Mouse (Mus musculus): Measurements from ENCODE around the gene Antxrl.

The Antxrl gene

DNA sequence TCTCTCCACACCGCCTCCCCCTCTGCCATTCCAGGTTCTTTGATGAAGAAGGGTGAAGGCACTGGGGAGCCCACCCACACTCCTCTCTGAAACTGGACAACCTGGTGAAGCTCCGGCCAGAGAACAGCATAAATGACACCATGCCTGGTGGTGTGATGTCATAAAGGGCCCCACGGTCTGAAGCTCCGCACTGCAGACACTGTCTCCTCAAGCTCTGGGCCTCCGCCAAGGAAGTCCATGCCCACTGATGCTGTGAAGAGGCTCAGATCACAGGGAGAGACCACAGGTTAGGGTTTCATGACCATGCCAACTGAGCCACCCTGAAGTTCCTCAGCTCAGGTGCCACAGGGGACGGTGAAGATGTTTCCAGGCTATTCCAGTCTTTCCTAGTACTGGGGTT, at the start of gene Antxrl:
TSS of gene Antxrl (plus strand) at position 192 of the 400 bp plus-strand sequence.
- no peak for DNase-seq

DNA sequence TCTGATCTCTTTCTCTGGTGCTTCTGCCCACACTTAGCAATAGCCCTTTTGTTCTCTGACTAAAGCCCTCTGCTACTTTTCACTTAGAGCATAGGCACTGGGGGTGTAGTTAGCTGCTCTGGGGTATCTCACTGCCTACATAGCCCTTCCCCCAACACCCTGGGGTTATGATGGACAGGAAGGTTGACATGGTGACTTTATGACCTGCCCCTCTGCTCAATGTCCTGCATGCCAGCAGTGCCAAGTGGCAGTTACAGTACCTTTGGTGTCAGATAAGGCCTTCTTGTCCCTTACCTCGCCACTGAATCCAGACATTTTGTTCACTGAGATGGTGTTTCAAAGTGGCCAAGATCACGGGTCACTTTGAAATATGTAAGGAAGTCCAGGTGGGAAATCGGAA, 37.4 kb upstream of the Antxrl start, which contains the start of gene Gm30083:
TSS of gene Gm30083 (minus strand) at position 120 of the 400 bp plus-strand sequence.
- no peak for DNase-seq

- no peak for DNase-seq
Observed at GRCm38 (mm10) chr14:34016381-34016780, 36.1 kb upstream of the Antxrl start, which contains the start of gene Gm5460. Gene Gm5460 (plus strand): TSS chr14:34016758.

GRCm38 (mm10) chr14:34016938-34017337, 35.6 kb upstream of the Antxrl start:
- DNase-seq, result no peak

GRCm38 (mm10) chr14:34026710-34027109, 25.8 kb upstream of the Antxrl start:
- DNase-seq, result no peak

- DNase-seq, result no peak
Observed at GRCm38 (mm10) chr14:34033841-34034610, 18.5 kb upstream of the Antxrl start.

DNA sequence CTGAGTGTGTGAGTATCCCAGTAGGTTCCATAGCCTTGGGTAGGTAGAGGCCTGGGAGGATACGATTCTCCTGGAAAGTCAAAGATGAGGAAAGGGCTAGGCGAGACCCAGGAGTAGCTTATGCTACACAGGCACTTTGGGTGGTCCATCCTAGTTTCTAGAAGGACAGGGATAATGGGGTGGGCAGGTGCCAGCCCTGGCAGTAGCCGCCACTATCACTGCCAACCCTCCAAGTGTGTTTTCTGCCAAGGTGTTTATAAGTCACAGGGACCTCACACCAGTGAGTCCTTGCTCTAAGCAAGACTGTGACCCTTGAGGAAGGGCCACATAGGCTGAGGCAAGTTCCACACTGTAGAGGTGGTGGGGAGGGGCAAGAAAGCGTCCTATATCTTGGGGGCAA, 11.3 kb upstream of the Antxrl start:
- no peak for DNase-seq

DNA sequence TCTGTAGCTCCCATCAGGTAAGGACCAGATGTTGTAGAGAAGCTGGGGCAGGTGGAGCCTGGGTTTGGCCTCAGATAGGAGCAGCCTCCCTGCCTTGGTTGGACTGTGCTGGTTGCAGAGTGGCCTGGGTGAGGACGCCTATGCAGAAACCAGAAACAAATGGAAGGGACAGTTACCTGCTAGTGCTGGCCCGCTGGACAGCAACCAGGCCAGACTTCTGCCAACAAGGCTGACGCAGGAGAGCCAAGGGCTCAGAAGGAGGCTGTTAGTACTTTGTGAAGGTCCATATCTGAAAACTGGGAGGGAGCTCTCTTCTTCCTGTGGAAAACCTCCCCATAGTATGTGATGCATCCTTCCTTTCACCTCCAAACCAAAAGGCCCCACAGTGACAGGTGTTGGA, 9.2 kb upstream of the Antxrl start:
- DNase-seq, result no peak

GRCm38 (mm10) chr14:34050101-34050779, 2.3 kb upstream of the Antxrl start:
- DNase-seq, result no peak

DNA sequence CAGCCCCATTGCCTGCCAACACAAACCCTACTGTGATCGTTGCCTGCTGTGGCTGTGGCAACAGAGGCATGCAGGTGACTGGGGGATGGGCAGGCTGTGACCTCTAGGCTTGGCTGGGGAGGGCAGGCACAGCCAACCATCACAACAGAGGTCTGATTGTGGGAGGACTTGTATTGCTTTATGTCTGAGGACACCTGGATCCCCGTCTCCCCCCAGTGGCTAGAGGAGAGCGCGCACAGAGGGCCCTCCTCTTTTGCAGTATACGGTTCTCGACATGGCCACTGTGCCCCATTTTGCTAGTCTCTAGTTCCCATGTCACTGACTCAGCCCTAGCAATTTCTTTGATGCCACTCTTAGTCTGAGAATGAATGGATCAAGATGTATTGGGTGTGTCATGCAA, 19.2 kb downstream of the Antxrl start:
- no peak for DNase-seq

GRCm38 (mm10) chr14:34075346-34075745, 22.8 kb downstream of the Antxrl start:
- DNase-seq, result no peak

DNA sequence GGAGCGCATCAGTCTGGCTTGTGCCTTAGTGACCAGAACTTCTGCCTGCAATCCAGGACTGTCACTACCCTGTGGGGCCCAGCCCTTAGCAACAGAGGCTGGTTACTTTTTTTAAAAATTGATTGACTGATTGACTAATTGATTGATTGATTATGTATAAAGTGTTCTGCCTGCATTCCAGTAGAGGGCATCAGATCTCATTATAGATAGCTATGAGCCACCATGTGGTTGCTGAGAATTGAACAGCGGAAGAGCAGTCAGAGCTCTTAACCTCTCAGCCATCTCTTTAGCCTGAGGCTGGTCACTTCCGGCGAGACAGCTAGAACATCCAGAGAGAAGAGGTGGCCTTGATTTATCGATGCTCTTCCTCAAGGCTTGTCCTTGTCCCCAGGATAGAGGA, 24.7 kb downstream of the Antxrl start:
- no peak for DNase-seq

- DNase-seq, result no peak
Observed at GRCm38 (mm10) chr14:34078293-34078692, 25.8 kb downstream of the Antxrl start.

DNA sequence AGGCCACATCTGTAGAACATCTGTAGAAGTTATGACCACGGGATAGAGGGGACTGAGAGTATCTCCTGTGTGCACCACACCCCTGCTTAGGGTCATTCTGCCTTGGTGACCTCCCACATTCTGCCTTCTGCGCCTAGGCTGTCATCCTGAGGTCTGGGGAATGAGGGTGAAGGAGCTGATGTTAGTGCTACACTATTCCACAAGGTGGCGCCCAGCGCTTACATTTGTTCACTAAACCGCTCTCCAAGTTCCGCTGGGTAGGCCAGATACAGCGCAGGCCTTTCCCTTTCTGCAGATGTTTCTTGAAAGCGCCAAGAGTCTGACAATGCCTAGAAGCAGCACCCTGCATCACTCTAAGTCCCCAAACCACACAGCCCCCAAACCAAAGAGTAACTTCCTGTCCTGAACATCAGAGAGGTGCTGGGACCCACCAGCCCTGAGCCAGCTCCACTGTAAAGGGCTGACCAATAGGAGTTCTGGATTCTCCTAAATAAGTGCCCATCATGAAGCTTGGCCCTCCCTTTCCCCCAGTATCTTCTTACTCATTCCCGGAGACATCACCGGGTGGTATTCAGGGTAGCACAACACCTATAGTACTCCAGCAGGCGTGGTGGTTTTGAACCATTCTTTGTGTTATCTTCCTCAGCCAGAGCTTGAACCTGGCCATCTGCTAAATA, 28.0 kb downstream of the Antxrl start:
- DNase-seq, result peak; percentile 27

GRCm38 (mm10) chr14:34085731-34086130, 33.2 kb downstream of the Antxrl start, which contains the start of gene Anxa8:
Gene Anxa8 (plus strand): TSS chr14:34085981.
- no peak for DNase-seq

- DNase-seq, result no peak
Observed at GRCm38 (mm10) chr14:34086806-34087205, 34.3 kb downstream of the Antxrl start.

GRCm38 (mm10) chr14:34087856-34088398, 35.4 kb downstream of the Antxrl start:
- no peak for DNase-seq

DNA sequence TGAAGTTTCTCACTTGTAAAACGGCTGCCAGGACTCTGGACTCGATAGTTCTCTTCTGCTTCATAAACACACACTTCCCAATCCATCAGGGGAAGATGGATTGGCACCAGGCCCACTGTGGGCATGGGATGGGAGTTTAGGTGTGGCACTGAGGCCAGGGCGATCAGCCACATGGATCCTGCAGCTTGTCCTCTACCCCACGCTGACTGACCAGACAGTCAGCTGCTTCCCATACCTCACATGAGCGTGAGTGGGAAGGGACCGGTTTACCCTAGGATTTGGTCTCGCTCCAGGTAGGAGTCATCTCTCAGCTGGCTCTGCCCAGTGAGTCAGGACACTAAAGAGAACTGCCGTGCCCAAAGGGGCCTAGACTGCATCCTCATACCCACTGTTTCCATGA, 37.3 kb downstream of the Antxrl start:
- DNase-seq, result no peak

DNA sequence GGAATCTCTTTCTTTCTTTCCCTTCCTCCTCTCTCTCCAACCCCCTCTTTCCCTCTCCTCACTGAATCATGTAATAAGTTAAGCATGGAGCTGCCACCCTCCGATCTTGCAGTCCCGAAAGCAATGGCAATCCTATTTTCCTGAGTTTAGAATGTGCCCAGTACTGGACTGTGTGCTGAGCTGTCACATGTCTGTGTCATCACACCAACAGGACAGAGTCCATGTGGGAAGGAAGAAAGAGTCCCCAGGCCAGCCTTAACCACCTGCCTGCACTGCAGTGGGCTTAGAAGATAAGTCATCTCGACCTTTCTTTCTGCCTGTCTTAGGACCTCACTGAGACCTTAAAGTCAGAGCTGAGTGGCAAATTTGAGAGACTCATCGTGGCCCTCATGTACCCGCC, 39.0 kb downstream of the Antxrl start:
- no peak for DNase-seq

GRCm38 (mm10) chr14:34092856-34093255, 40.3 kb downstream of the Antxrl start:
- no peak for DNase-seq

GRCm38 (mm10) chr14:34096161-34096560, 43.7 kb downstream of the Antxrl start:
- DNase-seq, result no peak

GRCm38 (mm10) chr14:34102601-34103000, 50.1 kb downstream of the Antxrl start, which contains the start of gene A630023A22Rik:
Gene A630023A22Rik (minus strand): TSS chr14:34102754.
- no peak for DNase-seq

- no peak for DNase-seq
Observed at GRCm38 (mm10) chr14:34103855-34104254, 51.3 kb downstream of the Antxrl start.

All from cerebellum, adult 11-12 months (tissue).